Mouse (Mus musculus) lung, embryonic 14.5 days (tissue): ENCODE measurements at regions not wholly inside any gene's neighbourhood (a gene's known extent, or its start where the extent isn't known, plus 50 kb on each side); places are given as distances from the start of the nearest gene placed in this dataset.
"Not testable (repeated sequence)": the region's sequence is repeated elsewhere in the genome, so short reads cannot be mapped to it uniquely, and the experiment has no call there.

ENCODE experiments used
- ATAC-seq: fragments of 200-750 bp; cut with Nextera tagmentation; 2 replicates; pipeline ENCODE4 v1.8.0; 2017; ENCODE audit warnings: mild to moderate bottlenecking, moderate TSS enrichment, moderate library complexity; ENCODE audit not compliant: insufficient read depth
- DNase-seq: peaks from one replicate; pipeline ENCODE4 v3.0.0-alpha.2; 2015
- H3K27ac ChIP-seq: fragments of 300-500 bp; sonication (generic); 2 replicates; pipeline ENCODE4 v1.5.1; 2014; ENCODE audit warnings: low read depth, mild to moderate bottlenecking, moderate library complexity
- H3K27me3 ChIP-seq: fragments of 300-500 bp; sonication (generic); 2 replicates; pipeline ENCODE4 v1.6.1; 2014; ENCODE audit warnings: low read length, control low read depth; ENCODE audit not compliant: insufficient read depth
- H3K36me3 ChIP-seq: fragments of 300-500 bp; sonication (generic); 2 replicates; pipeline ENCODE4 v1.6.1; 2014; ENCODE audit warnings: control low read depth; ENCODE audit not compliant: insufficient read depth
- H3K4me1 ChIP-seq: fragments of 300-500 bp; sonication (generic); 2 replicates; pipeline ENCODE4 v1.6.1; 2014; ENCODE audit warnings: antibody characterized with exemption, control low read depth; ENCODE audit not compliant: insufficient read depth
- H3K4me2 ChIP-seq: fragments of 300-500 bp; sonication (generic); 2 replicates; pipeline ENCODE4 v1.6.1; 2014; ENCODE audit warnings: mild to moderate bottlenecking
- H3K4me3 ChIP-seq: fragments of 300-500 bp; sonication (generic); 2 replicates; pipeline ENCODE4 v1.5.1; 2014; ENCODE audit warnings: low read depth, low read length
- H3K9ac ChIP-seq: fragments of 300-500 bp; sonication (generic); 2 replicates; pipeline ENCODE4 v1.6.1; 2014
- H3K9me3 ChIP-seq: fragments of 300-500 bp; sonication (generic); 2 replicates; pipeline ENCODE4 v1.6.1; 2016; ENCODE audit warnings: low read depth, low read length, control low read depth
- CTCF ChIP-seq: IDR thresholded peaks from 2 replicates; pipeline ENCODE4 v1.5.1; 2016; ENCODE audit warnings: antibody characterized with exemption, low read depth
- WGBS: fragments of 180-500 bp; shearing (Covaris S2); extraction: QIAGEN DNeasy Blood & Tissue Kit; methylation state at CpG from one replicate; pipeline ENCODE4 v1.1.7; 2014; 5-methylcytosine and 5-hydroxymethylcytosine counted together

- WGBS = 83% methylated on average over 4 of the region's 4 CpGs
- not testable (repeated sequence) for H3K4me3 ChIP-seq, ATAC-seq, H3K36me3 ChIP-seq, H3K4me2 ChIP-seq, H3K27me3 ChIP-seq, DNase-seq, H3K9ac ChIP-seq, H3K4me1 ChIP-seq, H3K9me3 ChIP-seq, H3K27ac ChIP-seq
These were observed 100.0 kb downstream of the Raet1d start for GRCm38 (mm10) chr10:22460386-22460785.

- not testable (repeated sequence) for H3K27me3 ChIP-seq, DNase-seq, H3K27ac ChIP-seq, H3K4me2 ChIP-seq, H3K9ac ChIP-seq, H3K4me1 ChIP-seq, H3K4me3 ChIP-seq, H3K9me3 ChIP-seq, ATAC-seq, H3K36me3 ChIP-seq
- 24% methylated on average over 7 of the region's 7 CpGs for WGBS
These were observed 100.6 kb downstream of the Raet1d start for GRCm38 (mm10) chr10:22460818-22461479.

GRCm38 (mm10) chr10:22461480-22462050 is 101.2 kb downstream of the Raet1d start:
- H3K4me1 ChIP-seq, H3K4me3 ChIP-seq, H3K4me2 ChIP-seq, H3K9ac ChIP-seq, H3K27me3 ChIP-seq, H3K9me3 ChIP-seq, H3K36me3 ChIP-seq, DNase-seq, H3K27ac ChIP-seq, ATAC-seq: not testable (repeated sequence)
- WGBS = 54% methylated on average over 4 of the region's 4 CpGs

DNA sequence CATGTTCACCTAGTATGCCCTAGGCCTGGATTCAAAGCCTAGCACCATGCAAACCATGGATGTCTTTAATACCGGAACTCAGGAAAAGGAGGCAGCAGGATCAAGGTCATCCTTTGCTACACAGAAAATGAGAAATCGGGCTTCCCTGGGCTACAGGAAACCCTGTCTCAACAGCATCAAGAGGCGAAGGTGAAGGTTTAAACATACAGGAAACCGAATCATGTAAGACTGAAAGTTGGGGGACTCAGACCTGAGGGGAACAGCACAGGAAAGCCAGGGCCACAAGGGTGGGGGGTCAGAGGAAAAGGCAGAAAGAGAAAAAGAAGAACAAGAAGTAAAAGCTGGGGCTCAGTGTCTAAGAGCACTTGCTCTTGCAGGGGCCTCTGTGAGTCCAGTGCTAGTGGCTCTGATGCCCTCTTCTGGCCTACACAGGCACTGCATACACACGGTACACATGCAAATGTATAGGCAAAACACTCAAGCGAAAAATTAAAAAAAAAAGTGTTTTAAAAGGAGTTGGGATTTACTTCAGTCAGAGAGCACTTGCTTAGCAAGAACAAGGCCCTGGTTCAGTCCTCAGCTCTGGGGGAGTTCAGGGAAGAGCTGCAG is 111.5 kb downstream of the Raet1d start:
- DNase-seq = not testable (repeated sequence)
- 94% methylated on average over 6 of the region's 6 CpGs for WGBS

GRCm38 (mm10) chr10:22479860-22480259 is 119.5 kb downstream of the Raet1d start:
- H3K27me3 ChIP-seq, H3K9ac ChIP-seq, H3K9me3 ChIP-seq, H3K27ac ChIP-seq, ATAC-seq, H3K4me3 ChIP-seq, H3K4me1 ChIP-seq, H3K4me2 ChIP-seq, H3K36me3 ChIP-seq: not testable (repeated sequence)
- 5% methylated on average over 4 of the region's 4 CpGs for WGBS
- DNase-seq = peak; percentile 84
- peak; percentile 76 for TF ChIP-seq CTCF

More for the DNA sequence above, 111.5 kb downstream of the Raet1d start:
- not testable (repeated sequence) for ATAC-seq, H3K27me3 ChIP-seq, H3K4me3 ChIP-seq, H3K27ac ChIP-seq, H3K9me3 ChIP-seq, H3K9ac ChIP-seq, H3K36me3 ChIP-seq, H3K4me2 ChIP-seq, H3K4me1 ChIP-seq

DNA sequence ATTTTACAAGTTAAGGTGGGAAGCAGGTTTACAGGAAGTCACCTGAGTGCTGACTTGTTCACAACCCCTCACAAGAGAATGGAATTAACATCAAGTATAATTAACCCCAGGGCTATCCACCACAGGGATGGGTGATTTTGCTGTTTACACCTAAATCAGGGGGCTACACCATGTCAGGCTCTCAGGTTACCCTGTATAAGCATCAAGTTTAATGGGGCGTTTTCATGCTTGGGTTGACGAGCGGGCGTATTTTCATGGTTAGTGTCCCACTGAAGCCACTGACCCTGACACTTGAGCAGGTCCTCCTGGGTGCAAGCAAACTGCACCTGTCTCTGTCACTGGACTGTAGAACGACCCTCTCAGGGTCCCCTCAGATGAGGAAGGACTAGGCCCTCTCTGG is 126.7 kb downstream of the Raet1d start:
- not testable (repeated sequence) for H3K36me3 ChIP-seq, H3K4me1 ChIP-seq, ATAC-seq, H3K9ac ChIP-seq, H3K27ac ChIP-seq, H3K4me3 ChIP-seq, DNase-seq, H3K9me3 ChIP-seq, H3K27me3 ChIP-seq, H3K4me2 ChIP-seq
- WGBS = 80% methylated on average over 5 of the region's 5 CpGs

DNA sequence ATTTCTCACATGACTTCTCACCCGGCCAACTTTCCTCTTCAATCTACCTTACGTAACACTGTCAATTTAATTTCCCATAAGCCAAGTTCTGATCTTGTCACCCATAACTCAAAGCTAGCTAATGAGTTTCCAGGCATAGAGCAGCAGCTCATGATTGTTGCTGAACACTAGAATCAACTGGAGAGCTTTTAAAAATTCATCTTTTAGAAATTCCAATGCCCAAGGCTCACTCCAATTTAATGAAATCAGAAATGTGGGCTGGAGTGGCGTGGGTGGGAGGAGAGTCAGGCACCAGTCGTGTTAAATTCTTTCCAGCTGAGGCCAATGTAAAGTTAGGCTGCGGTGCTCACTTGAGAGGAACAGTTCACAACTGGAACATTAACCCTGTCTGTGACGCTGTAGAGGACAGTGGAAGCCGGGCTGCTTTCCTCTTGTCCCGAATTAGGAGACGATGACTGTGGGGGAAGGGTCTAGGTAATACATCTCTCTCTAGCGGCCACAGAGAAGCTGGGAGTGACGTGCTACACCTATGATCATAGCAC is 131.5 kb downstream of the Raet1d start:
- H3K9ac ChIP-seq, H3K27me3 ChIP-seq, H3K9me3 ChIP-seq, H3K36me3 ChIP-seq, H3K4me1 ChIP-seq, H3K4me2 ChIP-seq, DNase-seq, H3K4me3 ChIP-seq, ATAC-seq, H3K27ac ChIP-seq: not testable (repeated sequence)
- WGBS = 69% methylated on average over 10 of the region's 11 CpGs
